Mouse (Mus musculus): Measurements from ENCODE around the gene Bcl2l2. TPM values are rescaled to one million over a fixed set of nuclear protein-coding genes. Genes with fewer than 3 reads are reported as not detected.

Gene Bcl2l2
- total and polyA plus RNA-seq, 3 experiments = 12.5 to 18.8 TPM; not detected in 1

- TF ChIP-seq EP300 (IDR thresholded peaks at IDR 0.05; ENCODE audit: low read depth in 1 of 2, low read length in 2 of 2) = no peak
- TF ChIP-seq GATA1 (IDR thresholded peaks at IDR 0.05; ENCODE audit: low read depth, low read length) = no peak
- peak; percentile 32; the same call in 1 of the 2 replicates for TF ChIP-seq NRF1 (IDR thresholded peaks at IDR 0.05; ENCODE audit: insufficient read depth, low read depth, low read length, poor library complexity, severe bottlenecking)
- peak; percentile 52; the same call in 1 of the 2 replicates for TF ChIP-seq ZMIZ1 (IDR thresholded peaks at IDR 0.05; ENCODE audit: low read depth, low read length)
- no peak for TF ChIP-seq MAX (IDR thresholded peaks at IDR 0.05; ENCODE audit: low read length)
- no peak for TF ChIP-seq MEF2A (IDR thresholded peaks at IDR 0.05; ENCODE audit: extremely low read depth, insufficient replicate concordance, low read depth, low read length, poor library complexity, severe bottlenecking)
- no peak for TF ChIP-seq SIN3A (IDR thresholded peaks at IDR 0.05; ENCODE audit: low read length)
- no peak for TF ChIP-seq GABPA (IDR thresholded peaks at IDR 0.05; ENCODE audit: low read depth, low read length)
- TF ChIP-seq MXI1 (IDR thresholded peaks at IDR 0.05; ENCODE audit: low read depth, low read length) = 0 out of 2 replicates have a peak, but pooled peaks have one; percentile 57
- TF ChIP-seq UBTF (IDR thresholded peaks at IDR 0.05; ENCODE audit: borderline replicate concordance, insufficient read depth, low read depth, low read length) = no peak
- 0 out of 2 replicates have a peak, but pooled peaks have one; percentile 21 for TF ChIP-seq ELF1 (IDR thresholded peaks at IDR 0.05; ENCODE audit: low read depth, low read length)
- peak; percentile 8 for TF ChIP-seq TCF12 (IDR thresholded peaks at IDR 0.05; ENCODE audit: low read depth, low read length)
- no peak for TF ChIP-seq MYB (IDR thresholded peaks at IDR 0.05; ENCODE audit: low read depth, low read length)
- no peak for TF ChIP-seq MAFK (IDR thresholded peaks at IDR 0.05; ENCODE audit: borderline replicate concordance, low read depth, low read length)
- no peak for TF ChIP-seq ZC3H11A (IDR thresholded peaks at IDR 0.05; ENCODE audit: low read depth, low read length)
- TF ChIP-seq CHD1 (IDR thresholded peaks at IDR 0.05; ENCODE audit: low read depth, low read length) = no peak
- TF ChIP-seq BHLHE40 (IDR thresholded peaks at IDR 0.05; ENCODE audit: borderline replicate concordance, low read depth, low read length) = no peak
Observed at GRCm38 (mm10) chr14:54893651-54894181, 10.5 kb downstream of the Bcl2l2 start (continued).

GRCm38 (mm10) chr14:54894296-54895151 is 11.3 kb downstream of the Bcl2l2 start:
- Histone ChIP-seq H3K36me3 (ENCODE audit: control insufficient read depth in 1 of 2, insufficient read depth in 2 of 2, low read length in 2 of 2) (peaks cover 12 to 14% of the 10 kb centered on the region in 2 experiments), H3K4me1 (ENCODE audit: control insufficient read depth in 1 of 2, insufficient read depth in 2 of 2, low read length in 2 of 2) (peaks cover 4 to 6% of the 10 kb centered on the region in 2 experiments; a peak in 3 of 4 replicates), H3K27ac (ENCODE audit: control insufficient read depth, low read depth, low read length) (peak overlapping the region; percentile 73), H3K9me3 (replicated peaks; ENCODE audit: insufficient read depth, low read length) (no peaks in the 10 kb centered on the region), H3K4me3 (ENCODE audit: control insufficient read depth in 1 of 2, insufficient read depth in 1 of 2, low read depth in 2 of 2, low read length in 2 of 2) (peak overlapping the region; percentile 74 to 100), H3K9ac (ENCODE audit: control insufficient read depth, low read depth, low read length, poor library complexity, severe bottlenecking) (peak overlapping the region; percentile 100), H3K79me2 (ENCODE audit: control insufficient read depth, insufficient read depth, low read length, poor library complexity) (peaks cover 19% of the 10 kb centered on the region), H3K27me3 (ENCODE audit: control insufficient read depth in 1 of 2, insufficient read depth in 2 of 2, low read length in 2 of 2) (no peaks in the 10 kb centered on the region)
- TF ChIP-seq POLR2A (IDR thresholded peaks at IDR 0.05; ENCODE audit: control insufficient read depth in 1 of 2, insufficient read depth in 1 of 2, low read depth in 1 of 2, low read length in 2 of 2, poor library complexity in 1 of 2) = peak in 1 of 2 experiments; percentile 44; a peak in 2 of 4 replicates
- peak; percentile 49; the same call in 1 of the 2 replicates for TF ChIP-seq HCFC1 (IDR thresholded peaks at IDR 0.05; ENCODE audit: low read depth, low read length)
- TF ChIP-seq CHD1 (IDR thresholded peaks at IDR 0.05; ENCODE audit: low read depth, low read length) = peak; percentile 74; the same call in 1 of the 2 replicates
- TF ChIP-seq ZMIZ1 (IDR thresholded peaks at IDR 0.05; ENCODE audit: low read depth, low read length) = 0 out of 2 replicates have a peak, but pooled peaks have one; percentile 32
- 0 out of 2 replicates have a peak, but pooled peaks have one; percentile 46 for TF ChIP-seq MAZ (IDR thresholded peaks at IDR 0.05; ENCODE audit: low read depth, low read length)
- peak; percentile 57 for TF ChIP-seq MAX (IDR thresholded peaks at IDR 0.05; ENCODE audit: low read length)
- peak; percentile 82 for TF ChIP-seq MXI1 (IDR thresholded peaks at IDR 0.05; ENCODE audit: low read depth, low read length)
- no peak for TF ChIP-seq GABPA (IDR thresholded peaks at IDR 0.05; ENCODE audit: low read depth, low read length)
- peak; percentile 23; the same call in 1 of the 2 replicates for TF ChIP-seq TCF12 (IDR thresholded peaks at IDR 0.05; ENCODE audit: low read depth, low read length)
- TF ChIP-seq POLR2AphosphoS5 (IDR thresholded peaks at IDR 0.05; ENCODE audit: borderline replicate concordance, low read depth, low read length) = no peak
- peak; percentile 67 for DNase-seq (ENCODE audit: low read depth, low spot score)
